Mouse (Mus musculus): ENCODE results near the gene Gm7075. TPM values are rescaled to one million over a fixed set of nuclear protein-coding genes. Genes with fewer than 3 reads are reported as not detected.
"Not testable (repeated sequence)": the region's sequence is repeated elsewhere in the genome, so short reads cannot be mapped to it uniquely, and the experiment has no call there.

Gene Gm7075
- total RNA-seq (2021) = not detected

GRCm38 (mm10) chr10:63421739-63422735, at the start of gene Gm7075:
TSS of gene Gm7075 (minus strand) at chr10:63421789.
- intact Hi-C loops (cut with DNase I) = loop anchor here (5.0 kb wide), 1 partner anchor 150 kb away; no protein-coding TSS in a partner anchor
- no peak for DNase-seq (ENCODE audit: low spot score)

- intact Hi-C loops (cut with DNase I) = no loop called here
These were observed 39.3 kb upstream of the Gm7075 start for GRCm38 (mm10) chr10:63460935-63461334.

GRCm38 (mm10) chr10:63457292-63458128, 35.9 kb upstream of the Gm7075 start:
- no peak for DNase-seq (ENCODE audit: low spot score)
- intact Hi-C loops (cut with DNase I) = loop anchor here (1.0 kb wide), 1 partner anchor 19 kb away; no protein-coding TSS in a partner anchor

More at GRCm38 (mm10) chr10:63460935-63461334, 39.3 kb upstream of the Gm7075 start:
- no peak for DNase-seq (ENCODE audit: low spot score)

- DNase-seq (ENCODE audit: low spot score) = no peak
- intact Hi-C loops (cut with DNase I) = no loop called here
These were observed 33.7 kb upstream of the Gm7075 start for GRCm38 (mm10) chr10:63455110-63455878.

GRCm38 (mm10) chr10:63453926-63454325, 32.3 kb upstream of the Gm7075 start:
- intact Hi-C loops (cut with DNase I) = no loop called here
- DNase-seq (ENCODE audit: low spot score) = no peak

- DNase-seq (ENCODE audit: low spot score); intact Hi-C loops (cut with DNase I): not testable (repeated sequence)
These were observed 23.2 kb upstream of the Gm7075 start for GRCm38 (mm10) chr10:63444602-63445387.

GRCm38 (mm10) chr10:63439694-63440228, 18.2 kb upstream of the Gm7075 start:
- DNase-seq (ENCODE audit: low spot score) = no peak
- intact Hi-C loops (cut with DNase I) = no loop called here

- intact Hi-C loops (cut with DNase I) = no loop called here
- DNase-seq (ENCODE audit: low spot score) = no peak
These were observed 17.2 kb upstream of the Gm7075 start for GRCm38 (mm10) chr10:63438736-63439262.

- DNase-seq (ENCODE audit: low spot score) = no peak
- intact Hi-C loops (cut with DNase I) = no loop called here
These were observed 11.3 kb upstream of the Gm7075 start for GRCm38 (mm10) chr10:63432887-63433286.

GRCm38 (mm10) chr10:63432099-63432498, 10.5 kb upstream of the Gm7075 start:
- DNase-seq (ENCODE audit: low spot score) = no peak
- intact Hi-C loops (cut with DNase I) = no loop called here

- intact Hi-C loops (cut with DNase I) = no loop called here
These were observed 9.7 kb upstream of the Gm7075 start for GRCm38 (mm10) chr10:63431221-63431736.

GRCm38 (mm10) chr10:63429785-63430305, 8.3 kb upstream of the Gm7075 start, which contains the start of gene Ctnna3:
TSS of gene Ctnna3 (plus strand) at chr10:63430098.
- intact Hi-C loops (cut with DNase I) = loop anchor here (2.0 to 5.0 kb wide), 2 partner anchors 43 to 45 kb away; no protein-coding TSS in a partner anchor
- DNase-seq (ENCODE audit: low spot score) = peak; percentile 75

More at GRCm38 (mm10) chr10:63431221-63431736, 9.7 kb upstream of the Gm7075 start:
- no peak for DNase-seq (ENCODE audit: low spot score)

- intact Hi-C loops (cut with DNase I) = loop anchor here (2.0 to 5.0 kb wide), 2 partner anchors 42 to 45 kb away; no protein-coding TSS in a partner anchor
These were observed 7.8 kb upstream of the Gm7075 start for GRCm38 (mm10) chr10:63429380-63429779.

GRCm38 (mm10) chr10:63429023-63429340, 7.4 kb upstream of the Gm7075 start:
- intact Hi-C loops (cut with DNase I) = loop anchor here (2.0 to 5.0 kb wide), 2 partner anchors 42 to 46 kb away; no protein-coding TSS in a partner anchor

More at GRCm38 (mm10) chr10:63429380-63429779, 7.8 kb upstream of the Gm7075 start:
- peak; percentile 96 for DNase-seq (ENCODE audit: low spot score)

GRCm38 (mm10) chr10:63428243-63429022, 6.8 kb upstream of the Gm7075 start:
- intact Hi-C loops (cut with DNase I) = loop anchor here (2.0 to 5.0 kb wide), 2 partner anchors 41 to 46 kb away; no protein-coding TSS in a partner anchor
- no peak for DNase-seq (ENCODE audit: low spot score)

More at GRCm38 (mm10) chr10:63429023-63429340, 7.4 kb upstream of the Gm7075 start:
- DNase-seq (ENCODE audit: low spot score) = no peak

- no peak for DNase-seq (ENCODE audit: low spot score)
- intact Hi-C loops (cut with DNase I) = loop anchor here (5.0 kb wide), 1 partner anchor 40 kb away; no protein-coding TSS in a partner anchor
These were observed 5.6 kb upstream of the Gm7075 start for GRCm38 (mm10) chr10:63427146-63427545.

- DNase-seq (ENCODE audit: low spot score) = no peak
- intact Hi-C loops (cut with DNase I) = loop anchor here (5.0 kb wide), 1 partner anchor 148 kb away; no protein-coding TSS in a partner anchor
These were observed 2.9 kb upstream of the Gm7075 start for GRCm38 (mm10) chr10:63424475-63424814.

Measured in heart, postnatal 25 days (tissue).